In genomic region chr7:121035161-121035721, GRCm38 (mm10) we compare ENCODE assay signal across 8 mouse cellular contexts. TPM values are rescaled to one million over a fixed set of nuclear protein-coding genes. Genes with fewer than 3 reads are reported as not detected.
DNase-seq lines count a peak whose midpoint lies in the region; ATAC-seq and TF ChIP-seq lines count a peak whose summit lies in the region.
"Had no signal": no experiment of that assay in that cellular context is flagged by ENCODE, and none has a peak within 500 bp of the region (broad histone marks: within the 10 kb centered on the region; RNA-seq: fewer than 3 reads in every experiment).

No protein-coding gene starts in this region.

- peak overlapping the region; percentile 98 for H3K27ac ChIP-seq in forebrain, embryonic 13.5 days
- H3K27ac ChIP-seq in hindbrain, embryonic 13.5 days = peak overlapping the region; percentile 99
- H3K27ac ChIP-seq in liver, embryonic 12.5 days = peak overlapping the region; percentile 90

- no peak for TF ChIP-seq POLR2A in myocyte (IDR thresholded peaks at IDR 0.05; ENCODE audit: insufficient read length, low read depth)

- peaks cover 50% of the 10 kb centered on the region for H3K79me2 ChIP-seq in myocyte (ENCODE audit: control insufficient read depth, insufficient read depth)

- peak overlapping the region; percentile 66 for H3ac ChIP-seq in myocyte (ENCODE audit: control insufficient read depth, insufficient read length)

- peaks cover 40% of the 10 kb centered on the region for H3K4me1 ChIP-seq in forebrain, embryonic 13.5 days
- H3K4me1 ChIP-seq in hindbrain, embryonic 13.5 days (replicated peaks) = peaks cover 38% of the 10 kb centered on the region
- peaks cover 36% of the 10 kb centered on the region for H3K4me1 ChIP-seq in liver, embryonic 12.5 days

- WGBS in forebrain, embryonic 13.5 days = 0% methylated on average over 24 of the region's 24 CpGs
- under 1% methylated on average over 24 of the region's 24 CpGs for WGBS in hindbrain, embryonic 13.5 days
- under 1% methylated on average over 24 of the region's 24 CpGs for WGBS in liver, embryonic 12.5 days (ENCODE audit: insufficient replicate concordance)

- H3K4me3 ChIP-seq in forebrain, embryonic 13.5 days = peak overlapping the region; percentile 96
- H3K4me3 ChIP-seq in hindbrain, embryonic 13.5 days = peak overlapping the region; percentile 95
- H3K4me3 ChIP-seq in liver, embryonic 12.5 days = peak overlapping the region; percentile 97
- H3K4me3 ChIP-seq in myocyte = peak overlapping the region; percentile 70

- peak; percentile 39 for DNase-seq in thymus, postnatal 0 days (ENCODE audit: low spot score)
- DNase-seq in thymus, postnatal 10 days (ENCODE audit: low spot score in 2 of 2) = no peak
- peak; percentile 44 for DNase-seq in adrenal gland, postnatal 25 days

- H3K4me2 ChIP-seq in forebrain, embryonic 13.5 days = peak overlapping the region; percentile 83
- H3K4me2 ChIP-seq in hindbrain, embryonic 13.5 days = peak overlapping the region; percentile 70
- peak overlapping the region; percentile 90 for H3K4me2 ChIP-seq in liver, embryonic 12.5 days
- H3K4me2 ChIP-seq in myocyte (ENCODE audit: low read depth) = peak overlapping the region; percentile 57

- H3K9ac ChIP-seq in forebrain, embryonic 13.5 days = peak overlapping the region; percentile 99
- peak overlapping the region; percentile 99 for H3K9ac ChIP-seq in hindbrain, embryonic 13.5 days
- H3K9ac ChIP-seq in liver, embryonic 12.5 days = peak overlapping the region; percentile 97

- peaks cover 11% of the 10 kb centered on the region for H3K27me3 ChIP-seq in forebrain, embryonic 13.5 days
- H3K27me3 ChIP-seq in hindbrain, embryonic 13.5 days = peaks cover 19% of the 10 kb centered on the region
- H3K27me3 ChIP-seq in liver, embryonic 12.5 days (replicated peaks) = peaks cover 18% of the 10 kb centered on the region; the same call in 1 of the 2 replicates
- H3K27me3 ChIP-seq in myocyte (ENCODE audit: control insufficient read depth, insufficient read depth, insufficient read length) = no peaks in the 10 kb centered on the region

- H3K36me3 ChIP-seq in forebrain, embryonic 13.5 days (ENCODE audit: poor library complexity, severe bottlenecking) = no peaks in the 10 kb centered on the region
- no peaks in the 10 kb centered on the region for H3K36me3 ChIP-seq in hindbrain, embryonic 13.5 days
- no peaks in the 10 kb centered on the region for H3K36me3 ChIP-seq in liver, embryonic 12.5 days
- H3K36me3 ChIP-seq in myocyte (ENCODE audit: control insufficient read depth, insufficient read depth) = no peaks in the 10 kb centered on the region

- peak; percentile 38 for ATAC-seq in forebrain, embryonic 13.5 days
- ATAC-seq in hindbrain, embryonic 13.5 days (ENCODE audit: low FRiP score) = peak; percentile 39
- ATAC-seq in liver, embryonic 12.5 days = peak; percentile 32

- no peaks in the 10 kb centered on the region for H3K9me3 ChIP-seq in forebrain, embryonic 13.5 days (replicated peaks)
- no peaks in the 10 kb centered on the region for H3K9me3 ChIP-seq in hindbrain, embryonic 13.5 days
- H3K9me3 ChIP-seq in liver, embryonic 12.5 days (replicated peaks) = no peaks in the 10 kb centered on the region

TF ChIP-seq in myocyte, 11 proteins besides CTCF, POLR2A, EP300 and RAD21:
- TF ChIP-seq REST (IDR thresholded peaks at IDR 0.05; ENCODE audit: insufficient read depth, insufficient read length) (no peak), MAX (IDR thresholded peaks at IDR 0.05; ENCODE audit: low read depth) (no peak), E2F4 (IDR thresholded peaks at IDR 0.05; ENCODE audit: insufficient read depth) (no peak), USF1 (IDR thresholded peaks at IDR 0.05; ENCODE audit: low read depth) (no peak), CEBPB (IDR thresholded peaks at IDR 0.05; ENCODE audit: insufficient read depth, poor library complexity, severe bottlenecking) (0 out of 2 replicates have a peak, but pooled peaks have one; percentile 49)

RNA-seq across cellular contexts. Expression of gene Mettl9, which starts 1.0 kb away (rescaled TPM):
- 86.3 and 93.3 TPM in 2 replicates for polyA plus RNA-seq in thymus, postnatal 0 days (2015; fragmentation: Nextera tagmentation; extraction: Ambion mirVana)
- 108 and 130 TPM in 2 replicates for total RNA-seq in adrenal gland, postnatal 25 days (2021)
- polyA plus RNA-seq in forebrain, embryonic 13.5 days (2015; fragmentation: Nextera tagmentation; extraction: Ambion mirVana) = 225 and 230 TPM in 2 replicates
- 202 and 207 TPM in 2 replicates for polyA plus RNA-seq in hindbrain, embryonic 13.5 days (2015; fragmentation: Nextera tagmentation; extraction: Ambion mirVana)
- 71.8 and 73.5 TPM in 2 replicates for polyA plus RNA-seq in liver, embryonic 12.5 days (2016; fragmentation: Nextera tagmentation; extraction: Ambion mirVana)
- 23.5 TPM for polyA plus RNA-seq in myocyte (2012; fragmentation: generic; extraction: Trizol)

RNA-seq across cellular contexts. Expression of gene Igsf6, which starts 39.1 kb away (rescaled TPM):
- polyA plus RNA-seq in thymus, postnatal 0 days (2015; fragmentation: Nextera tagmentation; extraction: Ambion mirVana) = 2.5 and 2.9 TPM in 2 replicates
- 1.2 and 1.4 TPM in 2 replicates for total RNA-seq in adrenal gland, postnatal 25 days (2021)
- polyA plus RNA-seq in forebrain, embryonic 13.5 days (2015; fragmentation: Nextera tagmentation; extraction: Ambion mirVana) = 0.63 and 0.96 TPM in 2 replicates
- polyA plus RNA-seq in hindbrain, embryonic 13.5 days (2015; fragmentation: Nextera tagmentation; extraction: Ambion mirVana) = 1.2 and 1.3 TPM in 2 replicates
- 6.6 and 7.6 TPM in 2 replicates for polyA plus RNA-seq in liver, embryonic 12.5 days (2016; fragmentation: Nextera tagmentation; extraction: Ambion mirVana)
- polyA plus RNA-seq in myocyte (2012; fragmentation: generic; extraction: Trizol) = 0.04 TPM

RNA-seq across cellular contexts. Expression of gene Otoa, which starts 46.2 kb away (rescaled TPM):
- 0.18 and 0.48 TPM in 2 replicates for polyA plus RNA-seq in thymus, postnatal 0 days (2015; fragmentation: Nextera tagmentation; extraction: Ambion mirVana)
- total RNA-seq in adrenal gland, postnatal 25 days (2021) = 0.86 and 0.88 TPM in 2 replicates
- 0.05 and 0.31 TPM in 2 replicates for polyA plus RNA-seq in forebrain, embryonic 13.5 days (2015; fragmentation: Nextera tagmentation; extraction: Ambion mirVana)
- 0.25 and 0.53 TPM in 2 replicates for polyA plus RNA-seq in hindbrain, embryonic 13.5 days (2015; fragmentation: Nextera tagmentation; extraction: Ambion mirVana)
- polyA plus RNA-seq in liver, embryonic 12.5 days (2016; fragmentation: Nextera tagmentation; extraction: Ambion mirVana) = 0.06 TPM in 1 of 2 replicates, not detected in the other
- 0.35 TPM for polyA plus RNA-seq in myocyte (2012; fragmentation: generic; extraction: Trizol)

RNA-seq across cellular contexts. Expression of gene Mfsd13b, which starts 52.9 kb away (rescaled TPM):
- polyA plus RNA-seq in thymus, postnatal 0 days (2015; fragmentation: Nextera tagmentation; extraction: Ambion mirVana) = 0.12 and 0.49 TPM in 2 replicates
- 0.55 TPM in 1 of 2 replicates, not detected in the other for total RNA-seq in adrenal gland, postnatal 25 days (2021)
- 0.31 and 0.45 TPM in 2 replicates for polyA plus RNA-seq in forebrain, embryonic 13.5 days (2015; fragmentation: Nextera tagmentation; extraction: Ambion mirVana)
- 0.14 and 0.42 TPM in 2 replicates for polyA plus RNA-seq in hindbrain, embryonic 13.5 days (2015; fragmentation: Nextera tagmentation; extraction: Ambion mirVana)
- polyA plus RNA-seq in liver, embryonic 12.5 days (2016; fragmentation: Nextera tagmentation; extraction: Ambion mirVana) = 0.18 TPM in 1 of 2 replicates, not detected in the other
- 0.04 TPM for polyA plus RNA-seq in myocyte (2012; fragmentation: generic; extraction: Trizol)
- total RNA-seq: hematopoietic stem cell, adult 5-6 weeks had no signal

RNA-seq across cellular contexts. Expression of gene Cdr2, which starts 53.1 kb away (rescaled TPM):
- polyA plus RNA-seq in thymus, postnatal 0 days (2015; fragmentation: Nextera tagmentation; extraction: Ambion mirVana) = 2.9 and 3.2 TPM in 2 replicates
- total RNA-seq in adrenal gland, postnatal 25 days (2021) = 5.9 and 7.0 TPM in 2 replicates
- 11.1 TPM in 2 replicates for polyA plus RNA-seq in forebrain, embryonic 13.5 days (2015; fragmentation: Nextera tagmentation; extraction: Ambion mirVana)
- polyA plus RNA-seq in hindbrain, embryonic 13.5 days (2015; fragmentation: Nextera tagmentation; extraction: Ambion mirVana) = 14.6 and 16.1 TPM in 2 replicates
- polyA plus RNA-seq in liver, embryonic 12.5 days (2016; fragmentation: Nextera tagmentation; extraction: Ambion mirVana) = 39.3 and 40.8 TPM in 2 replicates
- 9.6 TPM for polyA plus RNA-seq in myocyte (2012; fragmentation: generic; extraction: Trizol)

Comparison
In these comparisons a context has a peak if more than half of its experiments do, and no peak if none do; other contexts are left out.
1. DNase-seq: peak in thymus, postnatal 0 days (single experiment) and adrenal gland, postnatal 25 days (single experiment); none in thymus, postnatal 10 days (0 of 2).
2. Peak in every context shown above with its lines, with median percentiles within 50 percentile points of each other: ATAC-seq, H3K27ac ChIP-seq, H3K4me2 ChIP-seq, H3K4me3 ChIP-seq and H3K9ac ChIP-seq.